Mouse (Mus musculus): ENCODE measurements around the gene Syce2.
A peak's percentile ranks its signal among the peaks of the same experiment; 100 is the strongest.
"Not testable (repeated sequence)": the region's sequence is repeated elsewhere in the genome, so short reads cannot be mapped to it uniquely, and the experiment has no call there.

Gene Syce2

GRCm38 (mm10) chr8:84871376-84872308, at the start of gene Syce2:
TSS of gene Syce2 (plus strand) at chr8:84872111.
- DNase-seq: peak; percentile 81

GRCm38 (mm10) chr8:84822723-84823122, 49.2 kb upstream of the Syce2 start, which contains the start of gene Dand5:
TSS of gene Dand5 (minus strand) at chr8:84822823.
- no peak for DNase-seq

GRCm38 (mm10) chr8:84823653-84824052, 48.3 kb upstream of the Syce2 start:
- DNase-seq: peak; percentile 88

- no peak for DNase-seq
Measured at GRCm38 (mm10) chr8:84825636-84826035, 46.3 kb upstream of the Syce2 start.

GRCm38 (mm10) chr8:84826518-84826917, 45.4 kb upstream of the Syce2 start:
- not testable (repeated sequence) for DNase-seq

- no peak for DNase-seq
Measured at GRCm38 (mm10) chr8:84831490-84831889, 40.4 kb upstream of the Syce2 start, which contains the start of gene Gadd45gip1. TSS of gene Gadd45gip1 (plus strand) at chr8:84831522.

GRCm38 (mm10) chr8:84832034-84832717, 39.7 kb upstream of the Syce2 start:
- DNase-seq: peak; percentile 88

- DNase-seq: no peak
Measured at GRCm38 (mm10) chr8:84832759-84833742, 38.9 kb upstream of the Syce2 start.

- no peak for DNase-seq
Measured at GRCm38 (mm10) chr8:84834002-84834865, 37.7 kb upstream of the Syce2 start.

GRCm38 (mm10) chr8:84834866-84835855, 36.8 kb upstream of the Syce2 start:
- DNase-seq: no peak

- peak; percentile 70 for DNase-seq
Measured at GRCm38 (mm10) chr8:84837149-84837911, 34.6 kb upstream of the Syce2 start.

GRCm38 (mm10) chr8:84837912-84838470, 33.9 kb upstream of the Syce2 start:
- no peak for DNase-seq

- DNase-seq: no peak
Measured at GRCm38 (mm10) chr8:84838513-84838912, 33.4 kb upstream of the Syce2 start.

GRCm38 (mm10) chr8:84839411-84839810, 32.5 kb upstream of the Syce2 start:
- no peak for DNase-seq

- DNase-seq: no peak
Measured at GRCm38 (mm10) chr8:84839875-84840247, 32.0 kb upstream of the Syce2 start.

- peak; percentile 97 for DNase-seq
Measured at GRCm38 (mm10) chr8:84840248-84840999, 31.5 kb upstream of the Syce2 start, which contains the start of gene Rad23a. TSS of gene Rad23a (minus strand) at chr8:84840665.

- no peak for DNase-seq
Measured at GRCm38 (mm10) chr8:84841514-84841913, 30.4 kb upstream of the Syce2 start.

GRCm38 (mm10) chr8:84844397-84845070, 27.4 kb upstream of the Syce2 start:
- DNase-seq: no peak
